Mouse (Mus musculus) left cerebral cortex, adult 9 months (tissue): ENCODE results near the gene Vipr1.
"Not testable (repeated sequence)": the region's sequence is repeated elsewhere in the genome, so short reads cannot be mapped to it uniquely, and the experiment has no call there.

Source experiments
- DNase-seq, 2 experiments: peaks; one replicate each; pipeline ENCODE4 v3.0.0; 2022; ENCODE audit warnings: low spot score in 2 of 2

Vipr1 gene

GRCm38 (mm10) chr9:121642401-121643181 lies at the start of gene Vipr1:
Gene Vipr1, plus strand, starts transcription at chr9:121642716.
- peak; percentile 57 to 83 for DNase-seq

- DNase-seq = peak in 1 of 2 experiments; percentile 46
Measured at GRCm38 (mm10) chr9:121592948-121593550, 49.5 kb upstream of the Vipr1 start.

- DNase-seq = not testable (repeated sequence)
Measured at GRCm38 (mm10) chr9:121593768-121594167, 48.7 kb upstream of the Vipr1 start.

- DNase-seq = no peak
Measured at GRCm38 (mm10) chr9:121594771-121595170, 47.7 kb upstream of the Vipr1 start.

GRCm38 (mm10) chr9:121598106-121598505 lies 44.4 kb upstream of the Vipr1 start:
- no peak for DNase-seq

- DNase-seq = no peak
Measured at GRCm38 (mm10) chr9:121599551-121599950, 43.0 kb upstream of the Vipr1 start.

GRCm38 (mm10) chr9:121600201-121600860 lies 42.2 kb upstream of the Vipr1 start:
- peak in 1 of 2 experiments; percentile 75 for DNase-seq

- peak in 1 of 2 experiments; percentile 72 for DNase-seq
Measured at GRCm38 (mm10) chr9:121600861-121601427, 41.6 kb upstream of the Vipr1 start.

GRCm38 (mm10) chr9:121602381-121602780 lies 40.1 kb upstream of the Vipr1 start:
- no peak for DNase-seq

- DNase-seq = peak in 1 of 2 experiments; percentile 87
Measured at GRCm38 (mm10) chr9:121605414-121606278, 36.9 kb upstream of the Vipr1 start.

GRCm38 (mm10) chr9:121606498-121607096 lies 35.9 kb upstream of the Vipr1 start:
- no peak for DNase-seq

- no peak for DNase-seq
Measured at GRCm38 (mm10) chr9:121609381-121609780, 33.1 kb upstream of the Vipr1 start.

- no peak for DNase-seq
Measured at GRCm38 (mm10) chr9:121613192-121613591, 29.3 kb upstream of the Vipr1 start.

GRCm38 (mm10) chr9:121614241-121614757 lies 28.2 kb upstream of the Vipr1 start:
- DNase-seq = no peak

- no peak for DNase-seq
Measured at GRCm38 (mm10) chr9:121616471-121616870, 26.0 kb upstream of the Vipr1 start.

GRCm38 (mm10) chr9:121619441-121619840 lies 23.1 kb upstream of the Vipr1 start:
- no peak for DNase-seq

GRCm38 (mm10) chr9:121623235-121623634 lies 19.3 kb upstream of the Vipr1 start:
- DNase-seq = no peak

GRCm38 (mm10) chr9:121624920-121625319 lies 17.6 kb upstream of the Vipr1 start:
- DNase-seq = no peak

- no peak for DNase-seq
Measured at GRCm38 (mm10) chr9:121630627-121631026, 11.9 kb upstream of the Vipr1 start.

GRCm38 (mm10) chr9:121631946-121632345 lies 10.6 kb upstream of the Vipr1 start:
- DNase-seq = no peak

- no peak for DNase-seq
Measured at GRCm38 (mm10) chr9:121632891-121633290, 9.6 kb upstream of the Vipr1 start.
